Mouse (Mus musculus) liver, embryonic 14.5 days (tissue): ENCODE results near the gene Pnpla2.

Experiments used
- CTCF ChIP-seq: IDR thresholded peaks from 2 replicates; pipeline ENCODE4 v1.5.1; 2016; ENCODE audit warnings: antibody characterized with exemption, low read depth, control low read depth
- EP300 ChIP-seq: IDR thresholded peaks from 2 replicates; pipeline ENCODE4 v1.6.1; 2016; ENCODE audit warnings: antibody characterized with exemption, low read depth

DNA sequence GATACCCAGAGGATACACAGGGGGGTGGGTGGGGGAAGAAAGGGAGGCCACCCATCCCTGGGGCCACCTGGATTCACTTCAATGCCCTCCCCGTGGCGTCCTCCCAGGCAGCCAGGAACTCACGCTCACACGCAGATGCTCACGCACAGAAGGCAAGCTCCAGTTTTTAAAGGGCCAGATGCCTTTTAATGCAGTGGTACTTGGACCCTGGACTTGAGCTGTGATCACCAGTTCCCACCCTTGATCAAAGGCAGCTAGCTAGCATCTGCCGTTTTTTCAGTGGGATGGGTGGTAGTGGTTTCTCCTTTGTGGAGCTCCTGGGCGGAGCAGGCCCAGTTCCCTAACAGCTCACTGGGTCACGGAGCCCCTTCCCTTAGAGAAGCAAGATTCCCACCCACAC, 20.5 kb upstream of the Pnpla2 start:
- TF ChIP-seq CTCF = no peak
- no peak for TF ChIP-seq EP300
